Mouse (Mus musculus): ENCODE results near the gene Nudt17. TPM values are rescaled to one million over a fixed set of nuclear protein-coding genes. Genes with fewer than 3 reads are reported as not detected.
A peak's percentile ranks its signal among the peaks of the same experiment; 100 is the strongest.
"Not testable (repeated sequence)": the region's sequence is repeated elsewhere in the genome, so short reads cannot be mapped to it uniquely, and the experiment has no call there.

The Nudt17 gene
- total and polyA plus RNA-seq, 3 experiments = 0.21 to 1.9 (median 1.0) TPM

DNA sequence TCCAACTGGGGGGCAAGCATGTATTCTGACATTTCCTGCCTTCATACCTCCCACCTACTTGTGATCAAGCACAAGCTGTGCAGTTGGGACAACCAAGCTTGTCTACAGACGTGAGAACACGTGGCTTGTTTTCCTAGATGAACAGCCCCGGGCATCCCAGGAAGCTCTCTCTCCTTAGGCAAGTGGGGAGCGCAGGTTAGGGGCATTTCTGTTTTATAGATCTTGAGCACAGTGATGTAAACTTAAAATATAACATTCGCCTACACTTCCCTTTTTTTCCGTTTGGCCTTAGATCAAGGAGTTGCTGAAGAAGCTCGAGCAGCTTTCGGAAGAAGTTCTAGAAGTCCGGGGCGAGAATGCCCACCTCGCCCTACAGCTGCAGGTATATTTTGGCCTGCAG, 19.5 kb downstream of the Nudt17 start:
- TF ChIP-seq POLR2AphosphoS2 (IDR thresholded peaks at IDR 0.05; ENCODE audit: low read depth, low read length) (no peak), UBTF (IDR thresholded peaks at IDR 0.05; ENCODE audit: low read depth, low read length) (no peak), ZC3H11A (IDR thresholded peaks at IDR 0.05; ENCODE audit: low read depth, low read length) (no peak), E2F4 (IDR thresholded peaks at IDR 0.05; ENCODE audit: insufficient replicate concordance, low read depth, low read length) (no peak), PAX5 (IDR thresholded peaks at IDR 0.05; ENCODE audit: low read length) (no peak), KAT2A (IDR thresholded peaks at IDR 0.05; ENCODE audit: insufficient replicate concordance, low read length) (no peak), ZNF384 (IDR thresholded peaks at IDR 0.05; ENCODE audit: low read depth, low read length) (no peak), TCF12 (IDR thresholded peaks at IDR 0.05; ENCODE audit: low read depth, low read length) (no peak), CHD1 (IDR thresholded peaks at IDR 0.05; ENCODE audit: low read depth, low read length) (no peak), GABPA (IDR thresholded peaks at IDR 0.05; ENCODE audit: insufficient replicate concordance, low read depth, low read length) (no peak)
- no peak for DNase-seq (ENCODE audit: extremely low read depth)
- H3K27me3 ChIP-seq (replicated peaks) = no peaks in the 10 kb centered on the region
- H3K4me3 ChIP-seq (replicated peaks in 1 of 3; ENCODE audit: low read depth in 2 of 3, low read length in 2 of 3, poor library complexity in 1 of 3) = no peak overlapping the region
- no peaks in the 10 kb centered on the region for H3K9me3 ChIP-seq (replicated peaks; ENCODE audit: low read length)
- peaks cover 2 to 5% of the 10 kb centered on the region in 2 experiments for H3K36me3 ChIP-seq (replicated peaks in 1 of 2; ENCODE audit: control insufficient read depth in 1 of 2, insufficient read depth in 1 of 2, low read length in 1 of 2)
- no peak overlapping the region for H3K27ac ChIP-seq (ENCODE audit: insufficient read depth, low read depth)
- in situ Hi-C loops (cut with MboI; ENCODE audit: low pct_ligation_motif_present, low pct_unique_long_range_greater_than_20kb, low sequenced_read_pairs) (no loop called here), dilution Hi-C loops (cut with MboI; ENCODE audit: extremely low pct_ligation_motif_present, extremely low pct_unique_long_range_greater_than_20kb, low sequenced_read_pairs) (no loop called here)
- no peak overlapping the region for H3K9ac ChIP-seq (ENCODE audit: insufficient read depth, low read depth)
- peaks cover 21 to 42% of the 10 kb centered on the region in 2 experiments for H3K4me1 ChIP-seq (ENCODE audit: control insufficient read depth in 1 of 2, insufficient read depth in 2 of 2)
- no peaks in the 10 kb centered on the region for H3K79me2 ChIP-seq (replicated peaks; ENCODE audit: control insufficient read depth, extremely low read depth, insufficient read depth, poor library complexity, severe bottlenecking)
- H3K4me2 ChIP-seq (ENCODE audit: insufficient read depth, low read depth, poor library complexity, severe bottlenecking) = no peak overlapping the region

DNA sequence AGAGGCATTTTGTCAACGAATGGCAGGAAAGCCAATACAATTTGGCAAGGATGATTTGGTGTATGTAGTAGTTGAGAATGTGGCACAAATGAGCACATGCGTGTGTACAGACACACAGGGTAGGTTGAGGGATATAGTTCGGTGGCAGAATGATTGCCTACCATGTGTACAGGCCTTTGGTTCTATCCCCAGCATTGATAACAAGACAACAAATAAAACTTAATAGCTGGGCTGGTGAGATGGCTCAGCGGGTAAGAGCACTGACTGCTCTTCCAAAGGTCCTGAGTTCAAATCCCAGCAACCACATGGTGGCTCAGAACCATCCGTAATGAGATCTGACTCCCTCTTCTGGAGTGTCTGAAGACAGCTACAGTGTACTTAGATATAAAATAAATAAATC, 22.3 kb downstream of the Nudt17 start:
- DNase-seq (ENCODE audit: extremely low read depth); H3K79me2 ChIP-seq (replicated peaks; ENCODE audit: control insufficient read depth, extremely low read depth, insufficient read depth, poor library complexity, severe bottlenecking); H3K4me3 ChIP-seq (replicated peaks in 1 of 3; ENCODE audit: low read depth in 2 of 3, low read length in 2 of 3, poor library complexity in 1 of 3); H3K27me3 ChIP-seq (replicated peaks); H3K9me3 ChIP-seq (replicated peaks; ENCODE audit: low read length); H3K4me2 ChIP-seq (ENCODE audit: insufficient read depth, low read depth, poor library complexity, severe bottlenecking); dilution Hi-C loops (cut with MboI; ENCODE audit: extremely low pct_ligation_motif_present, extremely low pct_unique_long_range_greater_than_20kb, low sequenced_read_pairs); H3K36me3 ChIP-seq (replicated peaks in 1 of 2; ENCODE audit: control insufficient read depth in 1 of 2, insufficient read depth in 1 of 2, low read length in 1 of 2); in situ Hi-C loops (cut with MboI; ENCODE audit: low pct_ligation_motif_present, low pct_unique_long_range_greater_than_20kb, low sequenced_read_pairs); H3K9ac ChIP-seq (ENCODE audit: insufficient read depth, low read depth); H3K27ac ChIP-seq (ENCODE audit: insufficient read depth, low read depth): not testable (repeated sequence)
- H3K4me1 ChIP-seq (ENCODE audit: control insufficient read depth in 1 of 2, insufficient read depth in 2 of 2) = peaks cover 24 to 51% of the 10 kb centered on the region in 2 experiments
- TF ChIP-seq TBP (conservative IDR thresholded peaks at IDR 0.05; ENCODE audit: low read depth, low read length) = peak; percentile 59; the same call in 1 of the 2 replicates

DNA sequence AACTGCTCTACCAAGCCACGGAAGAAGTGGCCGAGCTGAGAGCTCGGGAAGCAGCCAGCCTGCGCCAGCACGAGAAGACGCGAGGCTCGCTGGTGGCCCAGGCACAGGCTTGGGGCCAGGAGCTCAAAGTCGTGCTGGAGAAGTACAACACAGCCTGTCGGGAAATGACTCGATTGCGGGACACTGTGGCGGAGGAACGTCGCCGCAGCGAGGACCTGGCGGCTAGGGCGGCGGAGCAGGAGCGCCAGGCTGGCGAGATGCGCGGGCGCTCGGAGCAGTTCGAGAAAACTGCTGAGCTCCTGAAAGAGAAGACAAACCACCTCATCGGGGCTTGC, 23.6 kb downstream of the Nudt17 start:
- H3K79me2 ChIP-seq (replicated peaks; ENCODE audit: control insufficient read depth, extremely low read depth, insufficient read depth, poor library complexity, severe bottlenecking) = no peaks in the 10 kb centered on the region
- in situ Hi-C loops (cut with MboI; ENCODE audit: low pct_ligation_motif_present, low pct_unique_long_range_greater_than_20kb, low sequenced_read_pairs) (no loop called here), dilution Hi-C loops (cut with MboI; ENCODE audit: extremely low pct_ligation_motif_present, extremely low pct_unique_long_range_greater_than_20kb, low sequenced_read_pairs) (no loop called here)
- no peak for DNase-seq (ENCODE audit: extremely low read depth)
- no peaks in the 10 kb centered on the region for H3K27me3 ChIP-seq (replicated peaks)
- no peak overlapping the region for H3K9ac ChIP-seq (ENCODE audit: insufficient read depth, low read depth)
- H3K9me3 ChIP-seq (replicated peaks; ENCODE audit: low read length) = no peaks in the 10 kb centered on the region
- H3K4me1 ChIP-seq (ENCODE audit: control insufficient read depth in 1 of 2, insufficient read depth in 2 of 2) = peaks cover 34 to 64% of the 10 kb centered on the region in 2 experiments
- H3K27ac ChIP-seq (ENCODE audit: insufficient read depth, low read depth) = no peak overlapping the region
- H3K36me3 ChIP-seq (replicated peaks in 1 of 2; ENCODE audit: control insufficient read depth in 1 of 2, insufficient read depth in 1 of 2, low read length in 1 of 2) = peaks cover 5% of the 10 kb centered on the region in 2 experiments
- no peak overlapping the region for H3K4me3 ChIP-seq (replicated peaks in 1 of 3; ENCODE audit: low read depth in 2 of 3, low read length in 2 of 3, poor library complexity in 1 of 3)
- no peak for TF ChIP-seq RCOR1 (conservative IDR thresholded peaks at IDR 0.05; ENCODE audit: low read depth, low read length)
- TF ChIP-seq ETS1 (conservative IDR thresholded peaks at IDR 0.05; ENCODE audit: low read depth, low read length) = no peak
- no peak for TF ChIP-seq ZNF384 (IDR thresholded peaks at IDR 0.05; ENCODE audit: low read depth, low read length)
- no peak for TF ChIP-seq SMC3 (IDR thresholded peaks at IDR 0.05; ENCODE audit: low read depth, low read length)
- TF ChIP-seq ELF1 (IDR thresholded peaks at IDR 0.05; ENCODE audit: low read depth, low read length) = no peak
- no peak for TF ChIP-seq BHLHE40 (IDR thresholded peaks at IDR 0.05; ENCODE audit: low read depth, low read length)
- TF ChIP-seq PAX5 (IDR thresholded peaks at IDR 0.05; ENCODE audit: low read length) = no peak
- TF ChIP-seq TBP (conservative IDR thresholded peaks at IDR 0.05; ENCODE audit: low read depth, low read length) = no peak
- no peak for TF ChIP-seq GABPA (IDR thresholded peaks at IDR 0.05; ENCODE audit: insufficient replicate concordance, low read depth, low read length)
- no peak for TF ChIP-seq MAZ (IDR thresholded peaks at IDR 0.05; ENCODE audit: low read depth, low read length)
- TF ChIP-seq POLR2A (IDR thresholded peaks at IDR 0.05; ENCODE audit: low read depth, low read length) = no peak
- no peak for TF ChIP-seq ZMIZ1 (IDR thresholded peaks at IDR 0.05; ENCODE audit: low read depth, low read length)
- H3K4me2 ChIP-seq (ENCODE audit: insufficient read depth, low read depth, poor library complexity, severe bottlenecking) = no peak overlapping the region

Measured in CH12.LX (cell line).